Mouse (Mus musculus) thymus, adult 2 months (tissue): ENCODE measurements around the gene Pla2g1b.

Experiments
- CTCF ChIP-seq: fragments of 200-500 bp; IDR thresholded peaks from 2 replicates; pipeline ENCODE4 v1.5.1; 2012; ENCODE audit warnings: mild to moderate bottlenecking, control low read depth, low read length, moderate library complexity, borderline replicate concordance; ENCODE audit not compliant: control insufficient read depth, poor library complexity, insufficient read depth; ENCODE audit errors: extremely low read depth
- POLR2A ChIP-seq: fragments of 200-500 bp; IDR thresholded peaks from 2 replicates; pipeline ENCODE4 v1.6.1; 2012; ENCODE audit warnings: mild to moderate bottlenecking, low read length, control low read depth, moderate library complexity; ENCODE audit not compliant: control insufficient read depth, poor library complexity, insufficient read depth; ENCODE audit errors: extremely low read depth

DNA sequence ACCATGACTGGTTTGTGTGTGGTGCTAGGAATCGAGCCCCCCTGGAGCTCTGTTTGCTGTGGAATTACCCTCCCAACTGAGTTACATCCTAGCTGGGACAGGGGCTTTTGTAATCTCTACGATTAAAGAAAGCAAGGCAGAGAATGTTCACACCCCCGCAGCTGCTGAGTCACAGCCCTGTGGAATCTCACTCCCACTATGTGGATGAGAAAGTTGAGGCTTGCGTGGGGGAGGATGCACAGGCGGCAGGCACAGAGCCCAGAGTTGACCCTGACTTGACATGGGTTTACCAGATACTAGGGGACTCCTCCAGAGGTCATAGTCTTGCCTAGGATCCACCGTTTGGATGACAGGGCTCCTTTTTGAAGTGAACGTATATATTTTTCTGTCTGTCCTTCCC is 31.0 kb downstream of the Pla2g1b start:
- TF ChIP-seq POLR2A (no peak), CTCF (no peak)
